Mouse (Mus musculus): ENCODE data around the gene Olfr1369-ps1.
"Not testable (repeated sequence)": the region's sequence is repeated elsewhere in the genome, so short reads cannot be mapped to it uniquely, and the experiment has no call there.

Gene Olfr1369-ps1

GRCm38 (mm10) chr13:21111183-21111582 is at the start of gene Olfr1369-ps1:
TSS of gene Olfr1369-ps1 (plus strand) at chr13:21111483.
- DNase-seq (ENCODE audit: low spot score in 2 of 2) = not testable (repeated sequence)

- no peak for DNase-seq (ENCODE audit: low spot score in 2 of 2)
These were observed 45.3 kb upstream of the Olfr1369-ps1 start for GRCm38 (mm10) chr13:21066021-21066420.

- no peak for DNase-seq (ENCODE audit: low spot score in 2 of 2)
These were observed 36.4 kb upstream of the Olfr1369-ps1 start, which contains the start of gene Olfr1370 for GRCm38 (mm10) chr13:21074847-21075246. TSS of gene Olfr1370 (minus strand) at chr13:21074947.

DNA sequence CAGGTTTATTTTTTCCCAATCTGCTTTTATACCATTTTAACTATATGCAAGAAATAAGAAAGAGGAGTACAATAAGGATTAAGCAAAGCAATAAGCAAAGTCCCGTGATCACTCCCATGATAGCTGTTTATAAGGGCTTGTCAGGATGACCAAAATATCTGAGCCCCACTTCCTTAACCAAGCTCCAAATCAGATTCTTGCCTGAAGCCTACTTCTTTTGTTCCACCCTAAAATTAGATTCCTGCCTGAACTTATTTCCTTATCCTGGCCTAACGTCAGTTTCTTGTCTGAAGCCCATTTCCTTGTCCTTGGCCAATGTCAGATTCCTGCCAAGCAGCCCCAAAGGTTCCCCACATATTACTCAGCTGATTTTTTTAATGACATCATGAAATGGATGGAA is 28.6 kb upstream of the Olfr1369-ps1 start:
- DNase-seq (ENCODE audit: low spot score in 2 of 2) = no peak

- no peak for DNase-seq (ENCODE audit: low spot score in 2 of 2)
These were observed 1.5 kb upstream of the Olfr1369-ps1 start for GRCm38 (mm10) chr13:21109759-21110158.

GRCm38 (mm10) chr13:21110441-21110840 is 842 bp upstream of the Olfr1369-ps1 start:
- DNase-seq (ENCODE audit: low spot score in 2 of 2) = no peak

DNA sequence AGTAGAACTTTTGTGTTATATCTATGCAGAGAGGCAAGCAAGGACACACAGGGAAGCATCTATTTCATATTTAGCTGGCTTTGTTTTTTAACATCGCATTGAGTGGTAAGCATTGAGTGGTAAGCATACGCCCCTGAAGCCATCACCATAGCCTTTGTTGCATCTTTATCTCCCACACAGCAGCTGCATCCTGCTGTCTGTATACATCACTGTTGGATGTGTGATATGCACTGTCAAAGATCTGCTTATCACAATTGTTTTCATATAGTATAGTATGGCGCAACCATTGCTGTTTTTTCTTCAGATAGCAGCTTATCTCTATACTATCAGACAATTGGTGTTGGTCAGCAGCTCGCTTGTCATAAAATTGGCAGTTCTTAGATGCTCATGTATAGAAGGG is 2.8 kb downstream of the Olfr1369-ps1 start:
- no peak for DNase-seq (ENCODE audit: low spot score in 2 of 2)

DNA sequence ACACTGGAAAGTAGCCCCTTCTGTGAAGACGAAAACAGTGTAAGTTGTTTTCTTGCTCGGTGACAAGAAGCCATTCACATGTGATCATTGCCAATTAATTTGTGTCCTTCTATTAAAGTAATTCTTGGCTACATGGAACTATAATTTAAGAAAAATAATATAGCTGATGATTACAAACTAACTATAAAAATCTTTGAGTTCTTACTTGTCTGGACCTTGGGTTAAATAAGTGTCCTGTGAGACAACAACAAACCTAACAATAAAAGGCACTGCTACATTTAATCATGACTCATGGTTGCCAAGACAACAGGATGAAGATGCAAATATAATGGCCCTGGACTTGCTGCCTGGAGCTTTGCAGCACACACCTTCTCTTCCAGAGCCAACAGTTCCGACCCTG is 18.1 kb downstream of the Olfr1369-ps1 start, which contains the start of gene Olfr263:
TSS of gene Olfr263 (plus strand) at position 301 of the 400 bp plus-strand sequence.
- not testable (repeated sequence) for DNase-seq (ENCODE audit: low spot score in 2 of 2)

DNA sequence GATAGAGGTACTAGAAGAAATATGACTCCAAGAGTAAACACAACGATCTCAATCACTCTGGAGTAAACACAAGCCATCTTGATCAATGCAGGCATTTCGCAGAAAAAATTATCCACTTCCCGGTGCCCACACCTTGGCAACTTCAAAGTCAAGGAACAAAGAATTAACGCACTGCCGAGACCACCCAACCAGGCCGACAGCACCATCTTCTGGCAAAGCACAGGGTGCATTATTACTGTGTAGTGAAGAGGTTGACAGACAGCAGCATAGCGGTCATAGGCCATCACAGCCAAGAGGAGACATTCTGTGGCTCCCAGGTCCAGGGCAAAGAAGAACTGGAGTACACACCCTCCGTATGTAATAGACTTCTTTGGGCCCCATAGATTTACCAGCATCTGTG is 31.1 kb downstream of the Olfr1369-ps1 start:
- DNase-seq (ENCODE audit: low spot score in 2 of 2) = no peak

- DNase-seq (ENCODE audit: low spot score in 2 of 2) = no peak
These were observed 34.5 kb downstream of the Olfr1369-ps1 start, which contains the start of gene Olfr1368 for GRCm38 (mm10) chr13:21145767-21146166. TSS of gene Olfr1368 (minus strand) at chr13:21145867.

GRCm38 (mm10) chr13:21155888-21156287 is 44.6 kb downstream of the Olfr1369-ps1 start:
- DNase-seq (ENCODE audit: low spot score in 2 of 2) = no peak

GRCm38 (mm10) chr13:21158071-21158470 is 46.8 kb downstream of the Olfr1369-ps1 start:
- DNase-seq (ENCODE audit: low spot score in 2 of 2) = no peak

DNA sequence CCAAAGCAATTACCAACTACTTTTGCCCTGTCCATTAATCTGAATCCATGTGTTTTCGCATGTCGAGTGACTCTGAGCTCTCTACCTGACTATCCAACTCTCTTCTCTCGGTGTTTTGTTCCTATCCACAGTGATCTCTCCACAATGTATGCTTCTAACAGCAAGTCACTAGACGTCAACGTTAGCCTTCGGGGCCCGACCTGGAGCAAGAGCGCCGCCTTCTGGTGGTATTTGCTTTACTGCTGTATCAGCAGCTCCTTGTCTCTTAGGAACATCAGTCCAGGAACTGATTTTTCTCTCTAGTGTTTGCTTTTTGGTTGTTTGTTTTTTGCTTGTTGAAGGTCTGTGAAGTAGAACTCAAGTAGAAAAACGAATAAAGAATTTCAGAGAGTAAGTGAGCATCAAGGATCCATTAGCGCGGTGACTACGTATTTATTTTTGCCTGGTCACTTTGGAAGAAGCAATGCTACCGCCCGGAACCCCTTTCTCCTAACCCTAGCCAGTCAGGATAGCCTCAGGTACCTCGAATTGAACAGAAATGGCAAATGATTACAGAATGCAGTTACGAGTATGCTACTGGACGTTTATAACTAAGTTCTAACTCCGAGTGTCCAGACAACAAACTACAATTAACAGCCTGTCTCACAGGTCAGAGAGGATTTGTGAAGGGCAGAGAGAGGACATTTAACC is 47.6 kb downstream of the Olfr1369-ps1 start:
- DNase-seq (ENCODE audit: low spot score in 2 of 2) = peak; percentile 81 to 93

GRCm38 (mm10) chr13:21159475-21159819 is 48.2 kb downstream of the Olfr1369-ps1 start:
- DNase-seq (ENCODE audit: low spot score in 2 of 2) = no peak

DNA sequence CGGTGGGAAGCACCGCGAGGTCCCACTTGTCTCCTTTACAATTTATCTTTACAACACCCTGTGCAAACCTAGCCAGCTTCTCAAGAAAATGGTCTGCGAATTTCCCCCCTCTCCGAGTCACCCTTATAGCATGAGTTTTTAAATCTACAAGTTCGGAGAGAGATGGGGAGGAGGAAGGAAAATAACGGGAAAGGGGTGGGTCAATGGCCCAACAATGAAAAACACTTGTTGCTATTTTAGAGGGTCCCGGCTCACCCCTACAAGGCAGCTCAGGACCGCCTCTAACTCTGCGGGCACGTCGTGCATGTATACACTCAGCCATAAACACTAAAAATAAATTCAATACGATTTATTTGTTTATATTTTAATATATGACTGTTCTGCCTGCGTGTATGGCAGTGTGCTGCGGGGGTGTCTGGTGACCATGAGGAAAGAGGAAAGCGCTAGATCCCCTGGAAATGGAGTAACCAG is 48.8 kb downstream of the Olfr1369-ps1 start:
- DNase-seq (ENCODE audit: low spot score in 2 of 2) = no peak

GRCm38 (mm10) chr13:21160657-21161590 is 49.6 kb downstream of the Olfr1369-ps1 start:
- peak; percentile 91 to 97 for DNase-seq (ENCODE audit: low spot score in 2 of 2)

GRCm38 (mm10) chr13:21161591-21161990 is 50.3 kb downstream of the Olfr1369-ps1 start:
- peak in 1 of 2 experiments; percentile 40 for DNase-seq (ENCODE audit: low spot score in 2 of 2)

DNA sequence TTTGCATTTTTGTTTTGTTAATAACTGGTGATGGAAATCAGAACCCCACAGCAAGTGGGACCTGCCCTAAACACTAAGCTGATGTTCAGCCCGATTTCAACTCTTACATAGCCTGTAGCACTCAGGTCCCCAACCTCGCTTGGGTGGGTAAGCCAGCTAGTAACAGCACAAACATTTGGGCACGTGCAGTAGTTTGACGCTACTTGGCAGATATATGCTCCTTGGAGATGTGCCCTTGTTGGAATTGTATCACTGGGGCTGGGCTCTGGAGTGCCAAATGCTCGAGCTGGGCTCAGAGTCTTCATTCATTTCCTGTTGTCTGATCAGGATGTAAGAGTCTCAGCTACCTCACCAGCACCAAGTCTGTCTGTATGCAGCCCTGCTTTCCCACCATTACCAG is 51.3 kb downstream of the Olfr1369-ps1 start:
- peak in 1 of 2 experiments; percentile 52 for DNase-seq (ENCODE audit: low spot score in 2 of 2)

- DNase-seq (ENCODE audit: low spot score in 2 of 2) = peak; percentile 83 to 91
These were observed 55.9 kb downstream of the Olfr1369-ps1 start for GRCm38 (mm10) chr13:21166936-21167909.

GRCm38 (mm10) chr13:21167910-21168300 is 56.6 kb downstream of the Olfr1369-ps1 start:
- peak in 1 of 2 experiments; percentile 67 for DNase-seq (ENCODE audit: low spot score in 2 of 2)

DNA sequence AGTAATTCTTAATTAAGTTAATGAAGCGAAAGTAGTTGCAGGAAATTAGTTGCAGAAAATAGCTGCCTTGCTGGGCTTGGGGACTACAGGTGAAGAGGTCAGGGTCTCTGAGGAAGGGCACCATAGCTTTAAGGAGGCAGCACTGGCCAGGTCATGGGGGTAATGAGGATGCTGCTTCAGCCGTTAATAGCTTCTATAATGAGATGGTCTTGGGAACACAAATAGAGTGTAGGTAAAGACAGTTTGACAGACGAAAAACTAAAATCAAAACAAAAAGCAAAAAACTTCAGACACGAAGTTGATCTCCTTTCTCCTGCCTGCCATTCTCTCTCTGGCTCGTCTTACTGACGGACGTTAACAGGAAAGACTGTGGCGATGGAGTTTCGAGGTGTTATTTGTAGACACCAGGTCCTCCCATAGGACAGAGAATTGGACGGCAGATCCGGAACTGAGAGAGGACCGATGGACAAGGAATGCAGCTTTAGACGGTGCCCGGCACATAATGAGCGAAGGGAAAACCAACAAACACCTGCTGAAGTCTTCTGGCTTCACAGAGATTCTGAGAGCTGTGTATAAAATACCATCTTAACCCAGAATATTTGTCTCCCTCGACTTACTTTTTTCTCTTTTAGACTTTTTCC is 57.2 kb downstream of the Olfr1369-ps1 start:
- peak; percentile 37 to 71 for DNase-seq (ENCODE audit: low spot score in 2 of 2)
